Mouse (Mus musculus): ENCODE measurements around the gene Herpud1. TPM values are rescaled to one million over a fixed set of nuclear protein-coding genes. Genes with fewer than 3 reads are reported as not detected.

The Herpud1 gene
- polyA plus RNA-seq, 1 experiment from 2014 or later: 54.0 TPM

GRCm38 (mm10) chr8:94361774-94362431 lies 24.3 kb upstream of the Herpud1 start:
- Histone ChIP-seq H3K27ac (no peak overlapping the region), H3K4me1 (peaks cover 8% of the 10 kb centered on the region; the same call in 1 of the 2 replicates), H3K9me3 (replicated peaks) (no peaks in the 10 kb centered on the region), H3K36me3 (no peaks in the 10 kb centered on the region), H3K4me3 (no peak overlapping the region), H3K27me3 (ENCODE audit: low read depth, poor library complexity, severe bottlenecking) (no peaks in the 10 kb centered on the region)
- no peak for DNase-seq (ENCODE audit: low spot score)
- WGBS: 85% methylated on average over 6 of the region's 6 CpGs

GRCm38 (mm10) chr8:94362607-94363239 lies 23.5 kb upstream of the Herpud1 start:
- Histone ChIP-seq H3K9me3 (replicated peaks) (no peaks in the 10 kb centered on the region), H3K36me3 (no peaks in the 10 kb centered on the region), H3K4me3 (no peak overlapping the region), H3K27ac (no peak overlapping the region), H3K4me1 (peaks cover 8% of the 10 kb centered on the region; the same call in 1 of the 2 replicates), H3K27me3 (ENCODE audit: low read depth, poor library complexity, severe bottlenecking) (no peaks in the 10 kb centered on the region)
- 78% methylated on average over 7 of the region's 7 CpGs for WGBS
- DNase-seq (ENCODE audit: low spot score): no peak

GRCm38 (mm10) chr8:94363288-94363688 lies 22.9 kb upstream of the Herpud1 start:
- Histone ChIP-seq H3K4me3 (no peak overlapping the region), H3K9me3 (replicated peaks) (no peaks in the 10 kb centered on the region), H3K27ac (no peak overlapping the region), H3K36me3 (no peaks in the 10 kb centered on the region), H3K4me1 (peaks cover 8% of the 10 kb centered on the region; the same call in 1 of the 2 replicates), H3K27me3 (ENCODE audit: low read depth, poor library complexity, severe bottlenecking) (no peaks in the 10 kb centered on the region)
- no peak for DNase-seq (ENCODE audit: low spot score)
- 53% methylated on average over 4 of the region's 4 CpGs for WGBS

GRCm38 (mm10) chr8:94363906-94364305 lies 22.3 kb upstream of the Herpud1 start:
- DNase-seq (ENCODE audit: low spot score): no peak
- H3K4me3 ChIP-seq: no peak overlapping the region
- peaks cover 8% of the 10 kb centered on the region; the same call in 1 of the 2 replicates for H3K4me1 ChIP-seq
- WGBS: 87% methylated on average over 2 of the region's 2 CpGs
- no peaks in the 10 kb centered on the region for H3K27me3 ChIP-seq (ENCODE audit: low read depth, poor library complexity, severe bottlenecking)
- H3K27ac ChIP-seq: no peak overlapping the region
- no peaks in the 10 kb centered on the region for H3K9me3 ChIP-seq (replicated peaks)
- no peaks in the 10 kb centered on the region for H3K36me3 ChIP-seq

- H3K9me3 ChIP-seq (replicated peaks): no peaks in the 10 kb centered on the region
- no peaks in the 10 kb centered on the region for H3K36me3 ChIP-seq
- H3K4me3 ChIP-seq: no peak overlapping the region
- H3K4me1 ChIP-seq: peaks cover 8% of the 10 kb centered on the region; the same call in 1 of the 2 replicates
- no peaks in the 10 kb centered on the region for H3K27me3 ChIP-seq (ENCODE audit: low read depth, poor library complexity, severe bottlenecking)
- H3K27ac ChIP-seq: no peak overlapping the region
- WGBS: 92% methylated on average over 6 of the region's 6 CpGs
- no peak for DNase-seq (ENCODE audit: low spot score)
Measured at GRCm38 (mm10) chr8:94364686-94365312, 21.4 kb upstream of the Herpud1 start.

- peaks cover 11% of the 10 kb centered on the region; the same call in 1 of the 2 replicates for H3K4me1 ChIP-seq
- H3K36me3 ChIP-seq: no peaks in the 10 kb centered on the region
- no peak overlapping the region for H3K4me3 ChIP-seq
- no peaks in the 10 kb centered on the region for H3K27me3 ChIP-seq (ENCODE audit: low read depth, poor library complexity, severe bottlenecking)
- DNase-seq (ENCODE audit: low spot score): no peak
- H3K9me3 ChIP-seq (replicated peaks): no peaks in the 10 kb centered on the region
- 83% methylated on average over 9 of the region's 9 CpGs for WGBS
- H3K27ac ChIP-seq: no peak overlapping the region
Measured at GRCm38 (mm10) chr8:94365410-94365981, 20.7 kb upstream of the Herpud1 start.

- Histone ChIP-seq H3K4me3 (no peak overlapping the region), H3K27ac (no peak overlapping the region), H3K36me3 (no peaks in the 10 kb centered on the region), H3K4me1 (peaks cover 8% of the 10 kb centered on the region; the same call in 1 of the 2 replicates), H3K9me3 (replicated peaks) (no peaks in the 10 kb centered on the region), H3K27me3 (ENCODE audit: low read depth, poor library complexity, severe bottlenecking) (no peaks in the 10 kb centered on the region)
- 84% methylated on average over 5 of the region's 5 CpGs for WGBS
- no peak for DNase-seq (ENCODE audit: low spot score)
Measured at GRCm38 (mm10) chr8:94370839-94371238, 15.4 kb upstream of the Herpud1 start.

- WGBS: 90% methylated on average over 6 of the region's 6 CpGs
- Histone ChIP-seq H3K27ac (no peak overlapping the region), H3K36me3 (no peaks in the 10 kb centered on the region), H3K4me1 (peaks cover 11% of the 10 kb centered on the region), H3K27me3 (ENCODE audit: low read depth, poor library complexity, severe bottlenecking) (no peaks in the 10 kb centered on the region), H3K4me3 (no peak overlapping the region), H3K9me3 (replicated peaks) (no peaks in the 10 kb centered on the region)
- no peak for DNase-seq (ENCODE audit: low spot score)
Measured at GRCm38 (mm10) chr8:94372955-94373599, 13.2 kb upstream of the Herpud1 start.

GRCm38 (mm10) chr8:94375551-94375991 lies 10.7 kb upstream of the Herpud1 start:
- DNase-seq (ENCODE audit: low spot score): no peak
- H3K27ac ChIP-seq: no peak overlapping the region
- H3K9me3 ChIP-seq (replicated peaks): no peaks in the 10 kb centered on the region
- H3K27me3 ChIP-seq (ENCODE audit: low read depth, poor library complexity, severe bottlenecking): no peaks in the 10 kb centered on the region
- no peak overlapping the region for H3K4me3 ChIP-seq
- H3K4me1 ChIP-seq: peaks cover 6% of the 10 kb centered on the region
- WGBS: 40% methylated on average over 3 of the region's 3 CpGs
- H3K36me3 ChIP-seq: no peaks in the 10 kb centered on the region

- Histone ChIP-seq H3K4me3 (no peak overlapping the region), H3K4me1 (peaks cover 4% of the 10 kb centered on the region), H3K36me3 (no peaks in the 10 kb centered on the region), H3K27ac (no peak overlapping the region), H3K27me3 (ENCODE audit: low read depth, poor library complexity, severe bottlenecking) (no peaks in the 10 kb centered on the region), H3K9me3 (replicated peaks) (no peaks in the 10 kb centered on the region)
- no peak for DNase-seq (ENCODE audit: low spot score)
- 78% methylated on average over 3 of the region's 3 CpGs for WGBS
Measured at GRCm38 (mm10) chr8:94376176-94376575, 10.1 kb upstream of the Herpud1 start.

- H3K9me3 ChIP-seq (replicated peaks): no peaks in the 10 kb centered on the region
- no peak for DNase-seq (ENCODE audit: low spot score)
- 85% methylated on average over 2 of the region's 2 CpGs for WGBS
Measured at GRCm38 (mm10) chr8:94376580-94376979, 9.7 kb upstream of the Herpud1 start.

GRCm38 (mm10) chr8:94377031-94377430 lies 9.2 kb upstream of the Herpud1 start:
- no peaks in the 10 kb centered on the region for H3K9me3 ChIP-seq (replicated peaks)
- no peak overlapping the region for H3K27ac ChIP-seq
- no peak for DNase-seq (ENCODE audit: low spot score)
- WGBS: 87% methylated on average over 4 of the region's 4 CpGs
- no peaks in the 10 kb centered on the region for H3K27me3 ChIP-seq (ENCODE audit: low read depth, poor library complexity, severe bottlenecking)
- no peak overlapping the region for H3K4me3 ChIP-seq
- no peaks in the 10 kb centered on the region for H3K36me3 ChIP-seq
- H3K4me1 ChIP-seq: peaks cover 4% of the 10 kb centered on the region

More at GRCm38 (mm10) chr8:94376580-94376979, 9.7 kb upstream of the Herpud1 start:
- Histone ChIP-seq H3K4me1 (peaks cover 4% of the 10 kb centered on the region), H3K27ac (no peak overlapping the region), H3K4me3 (no peak overlapping the region), H3K27me3 (ENCODE audit: low read depth, poor library complexity, severe bottlenecking) (no peaks in the 10 kb centered on the region), H3K36me3 (no peaks in the 10 kb centered on the region)

Measured in limb, embryonic 10.5 days (tissue).